Mouse (Mus musculus) midbrain, embryonic 16.5 days (tissue): ENCODE measurements around the gene Lman1l. TPM values are rescaled to one million over a fixed set of nuclear protein-coding genes. Genes with fewer than 3 reads are reported as not detected.

Experiments
- ATAC-seq: fragments of 200-750 bp; cut with Nextera tagmentation; 2 replicates; pipeline ENCODE4 v1.8.0; 2017; ENCODE audit warnings: moderate TSS enrichment
- H3K27ac ChIP-seq: fragments of 300-500 bp; sonication (generic); 2 replicates; pipeline ENCODE4 v1.5.1; 2014; ENCODE audit warnings: mild to moderate bottlenecking, low read length, mixed read lengths
- H3K27me3 ChIP-seq: fragments of 300-500 bp; sonication (generic); 2 replicates; pipeline ENCODE4 v1.6.1; 2014; ENCODE audit warnings: low read depth, low read length, mixed read lengths; ENCODE audit not compliant: control insufficient read depth, insufficient read depth
- H3K36me3 ChIP-seq: fragments of 300-500 bp; sonication (generic); 2 replicates; pipeline ENCODE4 v1.6.1; 2014; ENCODE audit warnings: mild to moderate bottlenecking, low read length, moderate library complexity, mixed read lengths; ENCODE audit not compliant: control insufficient read depth, insufficient read depth
- H3K4me1 ChIP-seq: fragments of 300-500 bp; sonication (generic); 2 replicates; pipeline ENCODE4 v1.6.1; 2014; ENCODE audit warnings: mild to moderate bottlenecking, low read length, mixed read lengths; ENCODE audit not compliant: control insufficient read depth, insufficient read depth
- H3K4me2 ChIP-seq: fragments of 300-500 bp; sonication (generic); 2 replicates; pipeline ENCODE4 v1.6.1; 2014; ENCODE audit warnings: mild to moderate bottlenecking, low read length, mixed read lengths
- H3K4me3 ChIP-seq: fragments of 300-500 bp; sonication (generic); 2 replicates; pipeline ENCODE4 v1.5.1; 2014; ENCODE audit warnings: low read depth, mild to moderate bottlenecking, low read length, moderate library complexity, mixed read lengths
- H3K9ac ChIP-seq: fragments of 300-500 bp; sonication (generic); 2 replicates; pipeline ENCODE4 v1.6.1; 2014; ENCODE audit warnings: low read depth, low read length, mixed read lengths
- H3K9me3 ChIP-seq: fragments of 300-500 bp; sonication (generic); replicated peaks from 2 replicates; pipeline ENCODE4 v1.6.1; 2014; ENCODE audit warnings: mild to moderate bottlenecking, low read length, mixed read lengths; ENCODE audit not compliant: control insufficient read depth, poor library complexity, severe bottlenecking
- WGBS: fragments of 180-500 bp; shearing (Covaris S2); extraction: QIAGEN DNeasy Blood & Tissue Kit; methylation state at CpG from one replicate; pipeline ENCODE4 v1.1.7; 2014; 5-methylcytosine and 5-hydroxymethylcytosine counted together
- polyA plus RNA-seq: library from polyadenylated mRNA; unstranded; fragments of >200 nt; fragmentation: Nextera tagmentation; extraction: Ambion mirVana; gene quantifications from 2 replicates; pipeline ENCODE4 v1.2.1, GENCODE M21; 2015

The Lman1l gene
- polyA plus RNA-seq, 1 experiment from 2014 or later: not detected

DNA sequence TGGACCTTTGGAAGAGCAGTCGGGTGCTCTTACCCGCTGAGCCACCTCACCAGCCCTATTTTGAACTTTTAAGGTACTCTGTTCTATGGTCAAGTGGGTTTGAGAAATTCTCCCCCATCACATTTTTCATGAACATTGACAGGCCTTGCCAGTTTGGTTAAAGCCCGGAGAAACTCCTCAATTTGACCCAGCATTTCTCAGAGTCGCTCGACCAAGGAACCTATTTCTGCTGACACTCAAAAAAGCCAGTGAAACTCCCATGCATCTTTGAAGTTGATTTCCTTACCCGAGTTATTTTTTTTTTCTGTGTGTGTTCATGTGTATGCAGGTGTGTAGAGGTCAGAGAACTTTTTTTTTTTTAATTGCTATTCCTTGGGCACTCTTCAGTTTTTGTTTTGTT is 56.0 kb downstream of the Lman1l start:
- Histone ChIP-seq H3K27me3 (no peaks in the 10 kb centered on the region), H3K27ac (no peak overlapping the region), H3K9me3 (no peaks in the 10 kb centered on the region), H3K36me3 (no peaks in the 10 kb centered on the region), H3K4me3 (no peak overlapping the region), H3K4me2 (no peak overlapping the region), H3K9ac (no peak overlapping the region), H3K4me1 (peaks cover 25% of the 10 kb centered on the region)
- ATAC-seq: no peak
- 95% methylated on average over 6 of the region's 6 CpGs for WGBS

DNA sequence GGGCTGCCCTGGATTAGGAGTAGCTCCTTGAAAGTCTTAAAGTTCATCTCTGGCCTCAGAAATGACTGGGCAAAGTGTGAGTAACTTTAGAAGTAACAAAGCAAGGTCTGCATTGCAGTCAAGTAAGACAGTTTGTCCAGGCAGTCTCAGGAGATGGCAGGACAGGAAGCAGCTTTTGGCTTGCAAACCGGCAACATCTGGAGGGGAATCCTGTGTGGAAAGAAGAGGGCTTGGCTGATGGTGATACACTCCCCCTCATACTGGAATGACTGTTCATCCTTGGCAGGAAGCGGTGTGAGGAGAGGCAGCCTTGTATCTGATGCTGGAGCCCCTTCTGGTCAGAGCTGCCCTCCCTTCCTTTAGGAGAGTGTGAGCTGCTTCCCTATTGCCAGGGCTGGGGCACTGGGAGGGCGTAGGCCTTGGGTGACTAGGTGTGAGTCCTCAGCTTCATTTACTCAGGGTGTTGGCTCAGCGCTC is 57.6 kb downstream of the Lman1l start:
- no peak overlapping the region for H3K4me2 ChIP-seq
- 84% methylated on average over 4 of the region's 4 CpGs for WGBS

DNA sequence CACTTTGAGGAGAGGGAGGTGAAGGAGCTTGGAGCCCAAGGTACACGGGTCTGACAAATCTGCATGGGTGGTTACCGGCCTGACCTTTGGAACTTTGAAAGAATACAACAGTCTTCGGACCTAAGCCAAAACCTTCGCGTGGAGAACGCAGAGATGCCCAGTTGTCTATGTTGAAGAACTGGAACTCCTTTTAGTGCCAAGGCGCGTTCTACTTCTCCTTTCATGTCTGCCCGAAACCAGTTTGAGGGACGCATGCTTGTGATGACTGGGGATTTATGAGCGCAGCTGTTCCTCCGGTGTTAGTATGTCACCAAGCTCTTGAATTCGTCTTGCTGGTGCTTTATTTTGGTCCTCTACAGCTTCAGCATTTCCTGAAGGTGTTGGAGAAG is 58.9 kb downstream of the Lman1l start:
- no peak for ATAC-seq
- Histone ChIP-seq H3K27me3 (no peaks in the 10 kb centered on the region), H3K4me2 (peak overlapping the region; percentile 69), H3K9ac (no peak overlapping the region), H3K9me3 (no peaks in the 10 kb centered on the region), H3K4me1 (peaks cover 25% of the 10 kb centered on the region), H3K27ac (no peak overlapping the region), H3K36me3 (no peaks in the 10 kb centered on the region), H3K4me3 (peak overlapping the region; percentile 66)
- 81% methylated on average over 13 of the region's 13 CpGs for WGBS

More for the DNA sequence above, 57.6 kb downstream of the Lman1l start:
- ATAC-seq: no peak
- Histone ChIP-seq H3K4me1 (peaks cover 25% of the 10 kb centered on the region), H3K27me3 (no peaks in the 10 kb centered on the region), H3K4me3 (no peak overlapping the region), H3K36me3 (no peaks in the 10 kb centered on the region), H3K9ac (0 out of 2 replicates have a peak overlapping the region, but pooled peaks have one; percentile 25), H3K9me3 (no peaks in the 10 kb centered on the region), H3K27ac (no peak overlapping the region)

DNA sequence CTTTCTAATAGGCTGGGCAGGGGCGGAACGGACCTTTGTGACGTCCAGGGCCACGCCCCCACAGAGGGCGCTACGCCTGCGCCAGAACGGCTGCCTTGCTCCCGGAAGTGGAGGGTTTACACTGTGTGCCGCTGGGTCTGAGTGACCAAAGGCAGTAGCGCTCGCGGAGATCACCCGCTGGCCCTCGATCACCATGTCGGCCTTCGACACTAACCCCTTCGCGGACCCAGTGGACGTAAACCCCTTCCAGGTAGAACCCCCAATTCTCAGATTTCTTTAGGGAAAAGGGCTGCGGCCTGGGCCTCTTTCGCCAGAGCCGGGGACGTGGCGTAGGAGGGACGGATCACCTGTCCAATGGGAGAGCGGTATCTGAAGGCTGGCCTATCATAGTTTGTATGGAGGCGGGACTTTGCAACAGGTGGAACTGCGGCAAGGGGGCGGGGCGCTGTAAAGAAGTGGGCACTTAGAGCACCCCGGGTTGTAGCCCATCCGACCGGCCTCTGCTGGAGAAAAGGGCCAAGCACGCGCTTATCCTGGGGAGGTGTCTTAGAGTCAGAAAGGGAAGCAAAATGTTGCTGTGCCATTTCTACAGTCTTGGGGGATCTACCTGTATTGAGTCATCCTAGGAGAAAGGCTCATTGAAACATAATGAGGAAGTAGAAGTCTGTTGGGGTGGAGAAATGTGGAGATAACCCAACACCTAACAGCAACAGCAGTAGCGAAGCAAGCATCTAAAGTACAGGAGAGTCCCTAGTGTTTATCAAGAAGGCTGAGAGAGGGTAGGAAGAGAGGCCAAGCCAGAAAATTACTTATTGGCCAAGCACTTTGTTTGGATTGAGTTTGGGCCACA is 59.5 kb downstream of the Lman1l start, which contains the start of gene Scamp2:
Gene Scamp2 (plus strand): TSS at position 83 of the 850 bp plus-strand sequence.
- Histone ChIP-seq H3K27me3 (no peaks in the 10 kb centered on the region), H3K4me3 (peak within 1 kb of the TSS; percentile 66), H3K9ac (peak within 1 kb of the TSS; percentile 74), H3K36me3 (no peaks in the 10 kb centered on the region), H3K4me1 (peaks cover 25% of the 10 kb centered on the region), H3K27ac (peak within 1 kb of the TSS; percentile 93), H3K4me2 (peak within 1 kb of the TSS; percentile 69), H3K9me3 (no peaks in the 10 kb centered on the region)
- under 1% methylated on average over 37 of the region's 37 CpGs for WGBS
- ATAC-seq: peak; percentile 100

DNA sequence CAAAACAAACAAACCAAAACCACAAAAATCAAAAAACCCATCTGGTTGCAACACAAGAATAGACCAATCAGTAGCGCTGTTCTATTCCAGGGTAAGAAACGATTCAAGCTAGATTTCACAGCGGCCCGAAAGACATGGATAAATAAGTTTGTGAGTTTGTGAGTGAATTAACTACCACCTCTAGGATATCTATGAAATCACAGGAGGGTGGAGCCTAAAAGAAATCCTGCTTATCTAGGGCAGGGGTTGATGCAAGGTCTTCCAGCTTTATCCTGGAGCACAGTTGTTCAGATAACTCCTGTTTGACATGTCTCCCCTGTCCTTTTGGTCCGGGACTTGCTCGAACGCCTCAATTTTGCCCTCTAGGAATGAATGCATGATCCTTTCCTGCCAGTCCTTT is 60.3 kb downstream of the Lman1l start:
- H3K27ac ChIP-seq: peak overlapping the region; percentile 93
- H3K36me3 ChIP-seq: no peaks in the 10 kb centered on the region
- 28% methylated on average over 7 of the region's 7 CpGs for WGBS
- H3K9ac ChIP-seq: peak overlapping the region; percentile 74
- H3K4me3 ChIP-seq: peak overlapping the region; percentile 66
- ATAC-seq: peak; percentile 26
- H3K27me3 ChIP-seq: no peaks in the 10 kb centered on the region
- no peaks in the 10 kb centered on the region for H3K9me3 ChIP-seq
- peaks cover 25% of the 10 kb centered on the region for H3K4me1 ChIP-seq
- peak overlapping the region; percentile 69 for H3K4me2 ChIP-seq

DNA sequence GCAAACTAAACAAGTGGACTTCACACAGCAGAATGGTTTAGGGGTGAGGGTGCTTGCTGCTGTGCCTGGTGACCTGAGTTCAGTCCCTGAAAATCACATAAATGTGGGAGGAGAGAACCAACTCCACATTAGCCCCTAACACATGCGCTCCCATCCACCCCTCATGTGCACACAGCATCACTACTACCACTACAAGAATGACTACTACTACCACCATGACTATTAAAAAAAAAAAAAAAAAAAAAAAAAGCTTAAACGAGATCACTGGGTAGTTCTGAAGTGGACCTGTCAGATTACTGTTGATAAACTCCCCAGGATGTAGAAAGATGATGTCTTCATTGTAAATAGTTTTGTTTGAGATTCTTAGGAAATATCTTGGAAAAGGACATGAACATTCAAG is 61.0 kb downstream of the Lman1l start:
- Histone ChIP-seq H3K9ac (no peak overlapping the region), H3K4me3 (no peak overlapping the region), H3K27me3 (no peaks in the 10 kb centered on the region), H3K9me3 (no peaks in the 10 kb centered on the region), H3K4me2 (no peak overlapping the region), H3K4me1 (peaks cover 25% of the 10 kb centered on the region), H3K36me3 (no peaks in the 10 kb centered on the region), H3K27ac (no peak overlapping the region)
- WGBS: 59% methylated on average over 2 of the region's 2 CpGs
- ATAC-seq: no peak

DNA sequence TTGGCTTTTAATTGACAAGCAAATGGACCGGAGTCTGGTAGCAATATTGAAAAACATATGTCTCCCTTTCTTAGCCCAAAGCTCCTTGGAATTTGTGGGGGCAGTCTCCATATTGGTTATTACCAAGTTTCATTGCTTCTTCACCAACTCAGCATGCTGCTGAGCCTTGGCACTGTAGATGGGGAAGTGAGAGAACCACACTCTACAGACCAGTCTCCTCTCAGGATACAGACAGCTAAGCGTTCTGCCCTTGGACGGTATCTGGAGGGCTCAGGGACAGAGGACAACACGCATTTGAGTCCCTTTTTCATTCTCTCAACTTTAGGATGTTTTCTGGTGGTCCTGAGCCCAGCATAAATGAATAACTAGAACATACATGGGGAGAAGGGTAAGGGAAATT is 61.9 kb downstream of the Lman1l start:
- no peaks in the 10 kb centered on the region for H3K9me3 ChIP-seq
- no peaks in the 10 kb centered on the region for H3K36me3 ChIP-seq
- peaks cover 25% of the 10 kb centered on the region for H3K4me1 ChIP-seq
- no peak overlapping the region for H3K4me2 ChIP-seq
- H3K27me3 ChIP-seq: no peaks in the 10 kb centered on the region
- WGBS: 92% methylated on average over 4 of the region's 4 CpGs
- ATAC-seq: no peak
- no peak overlapping the region for H3K4me3 ChIP-seq
- no peak overlapping the region for H3K27ac ChIP-seq
- H3K9ac ChIP-seq: no peak overlapping the region

DNA sequence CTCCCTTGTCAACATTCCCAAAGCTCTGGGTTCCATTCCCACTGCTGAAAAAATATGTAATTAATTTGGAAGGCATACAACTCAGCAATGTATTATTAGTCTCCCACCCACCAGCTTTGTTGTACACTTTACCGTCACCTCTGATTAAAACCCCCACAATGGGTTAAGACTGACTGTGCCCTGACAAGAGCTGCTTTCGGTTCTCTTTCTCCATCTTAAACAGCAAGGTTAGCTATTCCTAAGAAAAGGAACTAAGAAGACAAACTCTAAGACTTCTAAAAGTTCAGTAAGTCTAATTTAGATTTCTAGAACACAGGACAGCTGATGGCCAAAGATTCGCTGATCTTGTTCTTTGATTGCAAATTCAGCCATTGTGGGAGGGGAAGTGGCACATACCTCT is 63.4 kb downstream of the Lman1l start:
- no peak overlapping the region for H3K9ac ChIP-seq
- 77% methylated on average over 3 of the region's 3 CpGs for WGBS
- H3K4me2 ChIP-seq: no peak overlapping the region
- no peaks in the 10 kb centered on the region for H3K9me3 ChIP-seq
- H3K27me3 ChIP-seq: no peaks in the 10 kb centered on the region
- no peak for ATAC-seq
- no peak overlapping the region for H3K27ac ChIP-seq
- H3K4me1 ChIP-seq: peaks cover 15% of the 10 kb centered on the region
- H3K4me3 ChIP-seq: no peak overlapping the region
- no peaks in the 10 kb centered on the region for H3K36me3 ChIP-seq
